Mouse (Mus musculus) A20 (cell line): ENCODE measurements at regions not wholly inside any gene's neighbourhood (a gene's known extent, or its start where the extent isn't known, plus 50 kb on each side); places are given as distances from the start of the nearest gene placed in this dataset.

Experiments used
- DNase-seq: peaks from one replicate; pipeline ENCODE4 v3.0.0-alpha.2; 2011; ENCODE audit warnings: low read depth, low spot score

GRCm38 (mm10) chr8:41860918-41861317, 444.0 kb upstream of the Frg1 start:
- no peak for DNase-seq

- no peak for DNase-seq
Measured at GRCm38 (mm10) chr8:41831713-41832112, 414.8 kb upstream of the Frg1 start.

- no peak for DNase-seq
Measured at GRCm38 (mm10) chr8:41830407-41830806, 413.5 kb upstream of the Frg1 start.

GRCm38 (mm10) chr8:41824928-41825327, 408.1 kb upstream of the Frg1 start:
- DNase-seq, result peak; percentile 39

GRCm38 (mm10) chr8:41823041-41823440, 406.2 kb upstream of the Frg1 start:
- no peak for DNase-seq

- DNase-seq, result no peak
Measured at GRCm38 (mm10) chr8:41821676-41822075, 404.8 kb upstream of the Frg1 start.

GRCm38 (mm10) chr8:41820605-41821395, 403.9 kb upstream of the Frg1 start:
- no peak for DNase-seq

GRCm38 (mm10) chr8:41818577-41818976, 401.7 kb upstream of the Frg1 start:
- DNase-seq, result no peak

- DNase-seq, result no peak
Measured at GRCm38 (mm10) chr8:41818079-41818478, 401.2 kb upstream of the Frg1 start.

GRCm38 (mm10) chr8:41815272-41815671, 398.4 kb upstream of the Frg1 start:
- DNase-seq, result no peak

- no peak for DNase-seq
Measured at GRCm38 (mm10) chr8:41795625-41796024, 378.8 kb upstream of the Frg1 start.

- DNase-seq, result no peak
Measured at GRCm38 (mm10) chr8:41786952-41787861, 370.3 kb upstream of the Frg1 start.

- no peak for DNase-seq
Measured at GRCm38 (mm10) chr8:41785977-41786376, 369.1 kb upstream of the Frg1 start.

GRCm38 (mm10) chr8:41782837-41783236, 366.0 kb upstream of the Frg1 start:
- no peak for DNase-seq

- DNase-seq, result no peak
Measured at GRCm38 (mm10) chr8:41779459-41779858, 362.6 kb upstream of the Frg1 start.

- DNase-seq, result no peak
Measured at GRCm38 (mm10) chr8:41771729-41772128, 354.9 kb upstream of the Frg1 start.

GRCm38 (mm10) chr8:41753481-41753880, 336.6 kb upstream of the Frg1 start:
- DNase-seq, result no peak

GRCm38 (mm10) chr8:41752641-41753040, 335.8 kb upstream of the Frg1 start:
- DNase-seq, result no peak

- DNase-seq, result no peak
Measured at GRCm38 (mm10) chr8:41747024-41747423, 330.1 kb upstream of the Frg1 start.

GRCm38 (mm10) chr8:41742796-41743670, 326.2 kb upstream of the Frg1 start:
- no peak for DNase-seq

- no peak for DNase-seq
Measured at GRCm38 (mm10) chr8:41717002-41717401, 300.1 kb upstream of the Frg1 start.
